Mouse (Mus musculus): ENCODE measurements around the gene Slc17a8.

DNA sequence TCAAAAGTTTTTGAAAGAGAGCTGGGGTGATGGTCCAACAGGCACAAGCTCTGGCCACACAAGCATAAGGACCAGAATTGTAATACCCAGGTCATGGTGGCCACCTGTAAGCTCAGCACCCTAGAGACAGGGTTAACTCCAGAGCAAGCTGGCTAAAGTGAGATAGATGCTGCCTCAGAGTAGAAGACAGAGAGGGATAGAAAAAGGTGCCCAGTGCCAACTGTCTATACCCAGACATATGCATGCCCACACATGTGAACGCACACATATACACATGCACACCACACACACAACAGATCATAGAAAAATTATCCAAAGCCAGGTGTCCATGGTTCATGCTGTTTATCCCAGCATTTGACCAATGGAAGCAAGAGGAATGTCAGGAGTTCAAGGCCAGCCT lies 9.5 kb upstream of the Slc17a8 start:
- TF ChIP-seq CTCF (IDR thresholded peaks at IDR 0.05; ENCODE audit: borderline replicate concordance, control insufficient read depth, extremely low read depth, insufficient read depth, low read length, poor library complexity) (no peak), POLR2A (IDR thresholded peaks at IDR 0.05; ENCODE audit: control insufficient read depth, extremely low read depth, insufficient read depth, low read length, poor library complexity) (no peak)
